Mouse (Mus musculus) intestine, postnatal 0 days (tissue): ENCODE data around the gene Cbx7. TPM values are rescaled to one million over a fixed set of nuclear protein-coding genes. Genes with fewer than 3 reads are reported as not detected.
"Not testable (repeated sequence)": the region's sequence is repeated elsewhere in the genome, so short reads cannot be mapped to it uniquely, and the experiment has no call there.

Experiments used
- ATAC-seq: fragments of 200-750 bp; cut with Nextera tagmentation; 2 replicates; pipeline ENCODE4 v1.8.0; 2017; ENCODE audit warnings: mild to moderate bottlenecking, moderate TSS enrichment, moderate library complexity
- H3K27ac ChIP-seq: fragments of 300-500 bp; sonication (generic); 2 replicates; pipeline ENCODE4 v1.5.1; 2014; ENCODE audit warnings: mild to moderate bottlenecking, low read depth, low read length, moderate library complexity
- H3K27me3 ChIP-seq: fragments of 300-500 bp; sonication (generic); replicated peaks from 2 replicates; pipeline ENCODE4 v1.6.1; 2014; ENCODE audit warnings: low read length, mixed read lengths; ENCODE audit not compliant: control insufficient read depth, insufficient read depth
- H3K36me3 ChIP-seq: fragments of 300-500 bp; sonication (generic); 2 replicates; pipeline ENCODE4 v1.6.1; 2014; ENCODE audit warnings: mild to moderate bottlenecking, moderate library complexity; ENCODE audit not compliant: control insufficient read depth, insufficient read depth
- H3K4me1 ChIP-seq: fragments of 300-500 bp; sonication (generic); replicated peaks from 2 replicates; pipeline ENCODE4 v1.6.1; 2014; ENCODE audit warnings: antibody characterized with exemption, low read length, mixed read lengths; ENCODE audit not compliant: control insufficient read depth, insufficient read depth
- H3K4me2 ChIP-seq: fragments of 300-500 bp; sonication (generic); replicated peaks from 2 replicates; pipeline ENCODE4 v1.6.1; 2014; ENCODE audit warnings: low read depth, mild to moderate bottlenecking, moderate library complexity
- H3K4me3 ChIP-seq: fragments of 300-500 bp; sonication (generic); 2 replicates; pipeline ENCODE4 v1.5.1; 2014; ENCODE audit warnings: low read depth, low read length
- H3K9ac ChIP-seq: fragments of 300-500 bp; sonication (generic); 2 replicates; pipeline ENCODE4 v1.6.1; 2014; ENCODE audit warnings: mild to moderate bottlenecking, low read depth, low read length
- H3K9me3 ChIP-seq: fragments of 300-500 bp; sonication (generic); 2 replicates; pipeline ENCODE4 v1.6.1; 2016; ENCODE audit warnings: mixed run types; ENCODE audit not compliant: control insufficient read depth
- CTCF ChIP-seq: sonication (generic); IDR thresholded peaks from 2 replicates; pipeline ENCODE4 v1.5.1; 2016; ENCODE audit warnings: low read depth, mild to moderate bottlenecking, control low read depth, antibody characterized with exemption, moderate library complexity
- WGBS: fragments of 180-500 bp; shearing (Covaris S2); extraction: QIAGEN DNeasy Blood & Tissue Kit; methylation state at CpG from one replicate; pipeline ENCODE4 v1.1.7; 2014; 5-methylcytosine and 5-hydroxymethylcytosine counted together
- polyA plus RNA-seq: library from polyadenylated mRNA; unstranded; fragments of >200 nt; fragmentation: Nextera tagmentation; extraction: Ambion mirVana; gene quantifications from 2 replicates; pipeline ENCODE4 v1.2.1, GENCODE M21; 2015

Cbx7 gene
- polyA plus RNA-seq, 1 experiment from 2014 or later = 2.5 TPM

- 72% methylated on average over 6 of the region's 6 CpGs for WGBS
- no peak for TF ChIP-seq CTCF
- Histone ChIP-seq H3K9ac (no peak overlapping the region), H3K27me3 (no peaks in the 10 kb centered on the region), H3K9me3 (no peaks in the 10 kb centered on the region), H3K27ac (no peak overlapping the region), H3K4me3 (no peak overlapping the region), H3K4me2 (no peak overlapping the region), H3K36me3 (0 out of 2 replicates have a peak, but pooled peaks cover 6% of the 10 kb centered on the region), H3K4me1 (no peaks in the 10 kb centered on the region)
- no peak for ATAC-seq
These were observed 57.1 kb downstream of the Cbx7 start for GRCm38 (mm10) chr15:79913761-79914346.

- 83% methylated on average over 8 of the region's 8 CpGs for WGBS
- H3K9me3 ChIP-seq = no peaks in the 10 kb centered on the region
- no peak overlapping the region for H3K4me3 ChIP-seq
- H3K4me2 ChIP-seq = no peak overlapping the region
- no peak for TF ChIP-seq CTCF
- H3K27me3 ChIP-seq = no peaks in the 10 kb centered on the region
- no peak overlapping the region for H3K9ac ChIP-seq
- no peak for ATAC-seq
- H3K36me3 ChIP-seq = no peaks in the 10 kb centered on the region
- H3K4me1 ChIP-seq = no peaks in the 10 kb centered on the region
- no peak overlapping the region for H3K27ac ChIP-seq
These were observed 59.6 kb downstream of the Cbx7 start for GRCm38 (mm10) chr15:79911339-79911738.

GRCm38 (mm10) chr15:79910812-79911211, 60.1 kb downstream of the Cbx7 start:
- WGBS = 65% methylated on average over 1 of the region's 1 CpGs
- H3K27ac ChIP-seq, H3K4me3 ChIP-seq, H3K9ac ChIP-seq, H3K4me1 ChIP-seq, H3K36me3 ChIP-seq, H3K27me3 ChIP-seq, H3K9me3 ChIP-seq, H3K4me2 ChIP-seq, ATAC-seq: not testable (repeated sequence)
- 0 out of 2 replicates have a peak, but pooled peaks have one; percentile 27 for TF ChIP-seq CTCF

- H3K27me3 ChIP-seq, H3K9me3 ChIP-seq, H3K27ac ChIP-seq, H3K36me3 ChIP-seq, ATAC-seq, H3K4me3 ChIP-seq, H3K9ac ChIP-seq, H3K4me2 ChIP-seq, H3K4me1 ChIP-seq: not testable (repeated sequence)
- WGBS = 92% methylated on average over 3 of the region's 3 CpGs
These were observed 61.9 kb downstream of the Cbx7 start for GRCm38 (mm10) chr15:79909006-79909405.

GRCm38 (mm10) chr15:79906855-79907254, 64.1 kb downstream of the Cbx7 start:
- 31% methylated on average over 14 of the region's 14 CpGs for WGBS
- no peak overlapping the region for H3K9ac ChIP-seq

GRCm38 (mm10) chr15:79905211-79905610, 65.7 kb downstream of the Cbx7 start:
- Histone ChIP-seq H3K4me2 (no peak overlapping the region), H3K27ac (no peak overlapping the region), H3K36me3 (no peaks in the 10 kb centered on the region), H3K27me3 (no peaks in the 10 kb centered on the region), H3K4me3 (no peak overlapping the region), H3K9me3 (no peaks in the 10 kb centered on the region), H3K4me1 (no peaks in the 10 kb centered on the region), H3K9ac (no peak overlapping the region)
- WGBS = 72% methylated on average over 12 of the region's 12 CpGs
- ATAC-seq = no peak
- no peak for TF ChIP-seq CTCF

More at GRCm38 (mm10) chr15:79906855-79907254, 64.1 kb downstream of the Cbx7 start:
- H3K4me3 ChIP-seq = no peak overlapping the region
- no peaks in the 10 kb centered on the region for H3K27me3 ChIP-seq
- H3K9me3 ChIP-seq = no peaks in the 10 kb centered on the region
- no peaks in the 10 kb centered on the region for H3K36me3 ChIP-seq
- H3K4me1 ChIP-seq = no peaks in the 10 kb centered on the region
- no peak overlapping the region for H3K4me2 ChIP-seq
- TF ChIP-seq CTCF = no peak
- no peak overlapping the region for H3K27ac ChIP-seq
- ATAC-seq = peak; percentile 37

GRCm38 (mm10) chr15:79904678-79905077, 66.2 kb downstream of the Cbx7 start:
- H3K9ac ChIP-seq, H3K27me3 ChIP-seq, H3K36me3 ChIP-seq, ATAC-seq, H3K4me3 ChIP-seq, H3K27ac ChIP-seq, H3K4me1 ChIP-seq, H3K4me2 ChIP-seq, H3K9me3 ChIP-seq: not testable (repeated sequence)
- 80% methylated on average over 11 of the region's 11 CpGs for WGBS
